Mouse (Mus musculus): ENCODE data around the gene Spag17. TPM values are rescaled to one million over a fixed set of nuclear protein-coding genes. Genes with fewer than 3 reads are reported as not detected.

Gene Spag17
- total RNA-seq, 2 experiments from 2014 or later, result not detected

- ATAC-seq (replicated peaks; ENCODE audit: low FRiP score, low TSS enrichment, poor library complexity, severe bottlenecking), result no peak
Measured at GRCm38 (mm10) chr3:99959805-99960485, 74.7 kb downstream of the Spag17 start.

GRCm38 (mm10) chr3:99964345-99964744 lies 79.1 kb downstream of the Spag17 start:
- no peak for ATAC-seq (replicated peaks; ENCODE audit: low FRiP score, low TSS enrichment, poor library complexity, severe bottlenecking)

- ATAC-seq (replicated peaks; ENCODE audit: low FRiP score, low TSS enrichment, poor library complexity, severe bottlenecking), result no peak
Measured at GRCm38 (mm10) chr3:99965863-99966262, 80.7 kb downstream of the Spag17 start.

GRCm38 (mm10) chr3:99966285-99966684 lies 81.1 kb downstream of the Spag17 start:
- ATAC-seq (replicated peaks; ENCODE audit: low FRiP score, low TSS enrichment, poor library complexity, severe bottlenecking), result no peak

GRCm38 (mm10) chr3:99970766-99971165 lies 85.6 kb downstream of the Spag17 start:
- ATAC-seq (replicated peaks; ENCODE audit: low FRiP score, low TSS enrichment, poor library complexity, severe bottlenecking), result no peak

- no peak; the same call in 1 of the 2 replicates for ATAC-seq (replicated peaks; ENCODE audit: low FRiP score, low TSS enrichment, poor library complexity, severe bottlenecking)
Measured at GRCm38 (mm10) chr3:99981046-99981445, 95.8 kb downstream of the Spag17 start.

- no peak for ATAC-seq (replicated peaks; ENCODE audit: low FRiP score, low TSS enrichment, poor library complexity, severe bottlenecking)
Measured at GRCm38 (mm10) chr3:100004676-100005075, 119.5 kb downstream of the Spag17 start.

- ATAC-seq (replicated peaks; ENCODE audit: low FRiP score, low TSS enrichment, poor library complexity, severe bottlenecking), result no peak
Measured at GRCm38 (mm10) chr3:100009807-100010206, 124.6 kb downstream of the Spag17 start.

GRCm38 (mm10) chr3:100014110-100014509 lies 128.9 kb downstream of the Spag17 start:
- no peak for ATAC-seq (replicated peaks; ENCODE audit: low FRiP score, low TSS enrichment, poor library complexity, severe bottlenecking)

GRCm38 (mm10) chr3:100031291-100031690 lies 146.1 kb downstream of the Spag17 start:
- no peak for ATAC-seq (replicated peaks; ENCODE audit: low FRiP score, low TSS enrichment, poor library complexity, severe bottlenecking)

GRCm38 (mm10) chr3:100032969-100033368 lies 147.8 kb downstream of the Spag17 start:
- ATAC-seq (replicated peaks; ENCODE audit: low FRiP score, low TSS enrichment, poor library complexity, severe bottlenecking), result no peak

- no peak for ATAC-seq (replicated peaks; ENCODE audit: low FRiP score, low TSS enrichment, poor library complexity, severe bottlenecking)
Measured at GRCm38 (mm10) chr3:100034366-100034956, 149.3 kb downstream of the Spag17 start.

- no peak for ATAC-seq (replicated peaks; ENCODE audit: low FRiP score, low TSS enrichment, poor library complexity, severe bottlenecking)
Measured at GRCm38 (mm10) chr3:100035097-100035496, 149.9 kb downstream of the Spag17 start.

GRCm38 (mm10) chr3:100036846-100037245 lies 151.6 kb downstream of the Spag17 start:
- ATAC-seq (replicated peaks; ENCODE audit: low FRiP score, low TSS enrichment, poor library complexity, severe bottlenecking), result no peak

GRCm38 (mm10) chr3:100074406-100074805 lies 189.2 kb downstream of the Spag17 start:
- no peak for ATAC-seq (replicated peaks; ENCODE audit: low FRiP score, low TSS enrichment, poor library complexity, severe bottlenecking)

GRCm38 (mm10) chr3:100102386-100103092 lies 217.3 kb downstream of the Spag17 start:
- ATAC-seq (replicated peaks; ENCODE audit: low FRiP score, low TSS enrichment, poor library complexity, severe bottlenecking), result no peak

GRCm38 (mm10) chr3:100106736-100107135 lies 221.5 kb downstream of the Spag17 start:
- ATAC-seq (replicated peaks; ENCODE audit: low FRiP score, low TSS enrichment, poor library complexity, severe bottlenecking), result no peak

GRCm38 (mm10) chr3:100118681-100119080 lies 233.5 kb downstream of the Spag17 start:
- ATAC-seq (replicated peaks; ENCODE audit: low FRiP score, low TSS enrichment, poor library complexity, severe bottlenecking), result no peak

GRCm38 (mm10) chr3:100121961-100122360 lies 236.8 kb downstream of the Spag17 start:
- ATAC-seq (replicated peaks; ENCODE audit: low FRiP score, low TSS enrichment, poor library complexity, severe bottlenecking), result no peak

- no peak for ATAC-seq (replicated peaks; ENCODE audit: low FRiP score, low TSS enrichment, poor library complexity, severe bottlenecking)
Measured at GRCm38 (mm10) chr3:100122445-100122844, 237.2 kb downstream of the Spag17 start.

Data from megakaryocyte-erythroid progenitor cell, adult 5-6 weeks (primary cell).